Mouse (Mus musculus) lung, postnatal 0 days (tissue): ENCODE results near the gene Vps8. TPM values are rescaled to one million over a fixed set of nuclear protein-coding genes. Genes with fewer than 3 reads are reported as not detected.

Source experiments
- ATAC-seq: fragments of 200-750 bp; cut with Nextera tagmentation; 2 replicates; pipeline ENCODE4 v1.8.0; 2017; ENCODE audit warnings: moderate library complexity
- DNase-seq: peaks from one replicate; pipeline ENCODE4 v3.0.0-alpha.2; 2016; ENCODE audit warnings: low spot score
- H3K27ac ChIP-seq: fragments of 300-500 bp; sonication (generic); 2 replicates; pipeline ENCODE4 v1.5.1; 2014; ENCODE audit warnings: antibody characterized with exemption, mild to moderate bottlenecking, low read length, mixed read lengths
- H3K27me3 ChIP-seq: fragments of 300-500 bp; sonication (generic); replicated peaks from 2 replicates; pipeline ENCODE4 v1.6.1; 2014; ENCODE audit warnings: low read length, mixed read lengths; ENCODE audit not compliant: insufficient read depth
- H3K36me3 ChIP-seq: fragments of 300-500 bp; sonication (generic); 2 replicates; pipeline ENCODE4 v1.6.1; 2014; ENCODE audit warnings: low read length, mixed read lengths; ENCODE audit not compliant: insufficient read depth
- H3K4me1 ChIP-seq: fragments of 300-500 bp; sonication (generic); 2 replicates; pipeline ENCODE4 v1.6.1; 2014; ENCODE audit warnings: antibody characterized with exemption, low read depth, low read length, mixed read lengths; ENCODE audit not compliant: insufficient read depth
- H3K4me2 ChIP-seq: fragments of 300-500 bp; sonication (generic); replicated peaks from 2 replicates; pipeline ENCODE4 v1.6.1; 2014; ENCODE audit warnings: low read depth, mild to moderate bottlenecking, low read length, moderate library complexity, mixed read lengths
- H3K4me3 ChIP-seq: fragments of 300-500 bp; sonication (generic); 2 replicates; pipeline ENCODE4 v1.5.1; 2014; ENCODE audit warnings: low read depth, low read length
- H3K9ac ChIP-seq: fragments of 300-500 bp; sonication (generic); replicated peaks from 2 replicates; pipeline ENCODE4 v1.6.1; 2014; ENCODE audit warnings: low read depth, mild to moderate bottlenecking
- H3K9me3 ChIP-seq: fragments of 300-500 bp; sonication (generic); 2 replicates; pipeline ENCODE4 v1.6.1; 2016; ENCODE audit warnings: low read length, mixed read lengths
- CTCF ChIP-seq: IDR thresholded peaks from 2 replicates; pipeline ENCODE4 v1.5.1; 2016; ENCODE audit warnings: antibody characterized with exemption, mild to moderate bottlenecking
- EP300 ChIP-seq: IDR thresholded peaks from 2 replicates; pipeline ENCODE4 v1.6.1; 2016; ENCODE audit warnings: antibody characterized with exemption, mild to moderate bottlenecking, control low read depth
- WGBS: fragments of 180-500 bp; shearing (Covaris S2); extraction: QIAGEN DNeasy Blood & Tissue Kit; methylation state at CpG from one replicate; pipeline ENCODE4 v1.1.7; 2014; 5-methylcytosine and 5-hydroxymethylcytosine counted together
- polyA plus RNA-seq: library from polyadenylated mRNA; unstranded; fragments of >200 nt; fragmentation: Nextera tagmentation; extraction: Ambion mirVana; gene quantifications from 2 replicates; pipeline ENCODE4 v1.2.1, GENCODE M21; 2015

The Vps8 gene
- polyA plus RNA-seq, 1 experiment from 2014 or later, result 9.3 TPM

GRCm38 (mm10) chr16:21402068-21402467 is 20.9 kb upstream of the Vps8 start:
- H3K4me2 ChIP-seq, result 0 out of 2 replicates have a peak overlapping the region, but pooled peaks have one; percentile 14
- no peak overlapping the region for H3K9ac ChIP-seq
- DNase-seq, result peak; percentile 63
- no peak overlapping the region for H3K4me3 ChIP-seq
- H3K4me1 ChIP-seq, result 0 out of 2 replicates have a peak, but pooled peaks cover 3% of the 10 kb centered on the region
- H3K9me3 ChIP-seq, result no peaks in the 10 kb centered on the region
- H3K27me3 ChIP-seq, result no peaks in the 10 kb centered on the region; the same call in 1 of the 2 replicates
- 30% methylated on average over 17 of the region's 17 CpGs for WGBS
- H3K27ac ChIP-seq, result no peak overlapping the region
- TF ChIP-seq CTCF, result no peak
- no peak for TF ChIP-seq EP300
- no peaks in the 10 kb centered on the region for H3K36me3 ChIP-seq
- ATAC-seq, result peak; percentile 73

- H3K4me3 ChIP-seq, result no peak overlapping the region
- 0 out of 2 replicates have a peak, but pooled peaks cover 3% of the 10 kb centered on the region for H3K4me1 ChIP-seq
- DNase-seq, result no peak
- no peak overlapping the region for H3K4me2 ChIP-seq
- H3K36me3 ChIP-seq, result no peaks in the 10 kb centered on the region
- no peak for TF ChIP-seq EP300
- no peak for TF ChIP-seq CTCF
- 86% methylated on average over 2 of the region's 2 CpGs for WGBS
- H3K9ac ChIP-seq, result no peak overlapping the region
- H3K27ac ChIP-seq, result no peak overlapping the region
- ATAC-seq, result no peak
- no peaks in the 10 kb centered on the region for H3K9me3 ChIP-seq
- H3K27me3 ChIP-seq, result no peaks in the 10 kb centered on the region; the same call in 1 of the 2 replicates
These were observed 19.5 kb upstream of the Vps8 start for GRCm38 (mm10) chr16:21403402-21403801.

- no peaks in the 10 kb centered on the region for H3K36me3 ChIP-seq
- no peaks in the 10 kb centered on the region for H3K9me3 ChIP-seq
- no peak overlapping the region for H3K9ac ChIP-seq
- 0 out of 2 replicates have a peak, but pooled peaks cover 3% of the 10 kb centered on the region for H3K4me1 ChIP-seq
- no peak for DNase-seq
- no peaks in the 10 kb centered on the region; the same call in 1 of the 2 replicates for H3K27me3 ChIP-seq
- no peak overlapping the region for H3K4me3 ChIP-seq
- no peak for ATAC-seq
- TF ChIP-seq EP300, result no peak
- no peak for TF ChIP-seq CTCF
- no peak overlapping the region for H3K27ac ChIP-seq
- 69% methylated on average over 5 of the region's 5 CpGs for WGBS
- no peak overlapping the region for H3K4me2 ChIP-seq
These were observed 18.3 kb upstream of the Vps8 start for GRCm38 (mm10) chr16:21404631-21405030.

GRCm38 (mm10) chr16:21405224-21405969 is 17.5 kb upstream of the Vps8 start:
- no peak overlapping the region for H3K4me2 ChIP-seq
- no peak for TF ChIP-seq CTCF
- WGBS, result 65% methylated on average over 5 of the region's 6 CpGs
- H3K27me3 ChIP-seq, result no peaks in the 10 kb centered on the region; the same call in 1 of the 2 replicates
- no peak overlapping the region for H3K9ac ChIP-seq
- H3K4me1 ChIP-seq, result 0 out of 2 replicates have a peak, but pooled peaks cover 3% of the 10 kb centered on the region
- no peaks in the 10 kb centered on the region for H3K9me3 ChIP-seq
- DNase-seq (no peak), ATAC-seq (no peak)
- H3K36me3 ChIP-seq, result no peaks in the 10 kb centered on the region
- H3K27ac ChIP-seq, result no peak overlapping the region
- H3K4me3 ChIP-seq, result no peak overlapping the region

- no peak overlapping the region for H3K4me2 ChIP-seq
- DNase-seq (no peak), ATAC-seq (no peak)
- no peak overlapping the region for H3K27ac ChIP-seq
- no peak overlapping the region for H3K9ac ChIP-seq
- 64% methylated on average over 6 of the region's 6 CpGs for WGBS
- H3K36me3 ChIP-seq, result no peaks in the 10 kb centered on the region
- H3K9me3 ChIP-seq, result no peaks in the 10 kb centered on the region
- H3K4me3 ChIP-seq, result no peak overlapping the region
- no peaks in the 10 kb centered on the region; the same call in 1 of the 2 replicates for H3K27me3 ChIP-seq
- TF ChIP-seq CTCF (no peak), EP300 (no peak)
- H3K4me1 ChIP-seq, result 0 out of 2 replicates have a peak, but pooled peaks cover 3% of the 10 kb centered on the region
These were observed 16.8 kb upstream of the Vps8 start for GRCm38 (mm10) chr16:21406136-21406535.

GRCm38 (mm10) chr16:21411779-21412178 is 11.1 kb upstream of the Vps8 start:
- Histone ChIP-seq H3K9ac (no peak overlapping the region), H3K27me3 (no peaks in the 10 kb centered on the region), H3K4me2 (no peak overlapping the region), H3K36me3 (no peaks in the 10 kb centered on the region), H3K27ac (no peak overlapping the region), H3K4me1 (no peaks in the 10 kb centered on the region), H3K4me3 (no peak overlapping the region), H3K9me3 (no peaks in the 10 kb centered on the region)
- TF ChIP-seq EP300 (no peak), CTCF (no peak)
- ATAC-seq (no peak), DNase-seq (no peak)
